Mouse (Mus musculus) kidney, adult 9 months (tissue): ENCODE measurements around the gene Gm28305.
A peak's percentile ranks its signal among the peaks of the same experiment; 100 is the strongest.

ENCODE experiments used
- DNase-seq: peaks from one replicate; pipeline ENCODE4 v3.0.0; 2022

Gene Gm28305

DNA sequence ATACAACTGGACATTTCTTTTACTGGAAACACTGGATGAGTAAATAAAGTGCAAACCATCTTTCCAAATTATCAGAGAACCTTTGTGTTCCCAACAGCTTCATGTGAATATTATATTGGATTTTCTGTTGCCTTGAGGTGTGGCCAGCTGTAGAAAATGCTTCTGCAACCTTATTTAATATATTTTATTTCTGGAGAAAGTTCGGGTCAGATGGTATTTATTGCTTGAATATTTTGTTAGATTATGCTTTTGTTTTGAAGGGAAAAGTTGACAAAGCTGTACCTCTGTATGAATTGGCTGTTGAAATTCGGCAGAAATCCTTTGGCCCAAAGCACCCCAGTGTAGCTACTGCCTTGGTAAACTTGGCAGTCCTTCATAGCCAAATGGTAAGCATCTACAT is at the start of gene Gm28305:
Gene Gm28305 (plus strand): TSS at position 301 of the 400 bp plus-strand sequence.
- DNase-seq: no peak

DNA sequence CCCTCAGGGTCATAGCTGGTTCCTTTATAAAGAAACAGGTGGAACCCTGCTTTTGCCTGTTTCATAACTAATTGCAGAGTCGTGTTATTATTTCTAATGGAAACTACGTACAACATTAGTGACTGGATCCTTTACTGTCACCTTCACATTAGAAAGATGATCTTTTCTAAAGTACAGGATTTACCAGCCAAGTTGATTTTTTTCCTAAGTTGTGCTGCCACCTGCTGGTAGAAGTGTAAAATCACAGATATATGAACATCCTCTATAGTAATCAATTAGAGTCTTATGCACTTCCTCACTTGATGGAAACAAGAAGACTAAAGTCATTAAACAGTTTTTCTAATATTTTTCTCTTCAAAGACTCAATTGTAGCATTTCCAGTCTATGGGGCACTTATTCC is 44.0 kb upstream of the Gm28305 start:
- peak; percentile 34 for DNase-seq

DNA sequence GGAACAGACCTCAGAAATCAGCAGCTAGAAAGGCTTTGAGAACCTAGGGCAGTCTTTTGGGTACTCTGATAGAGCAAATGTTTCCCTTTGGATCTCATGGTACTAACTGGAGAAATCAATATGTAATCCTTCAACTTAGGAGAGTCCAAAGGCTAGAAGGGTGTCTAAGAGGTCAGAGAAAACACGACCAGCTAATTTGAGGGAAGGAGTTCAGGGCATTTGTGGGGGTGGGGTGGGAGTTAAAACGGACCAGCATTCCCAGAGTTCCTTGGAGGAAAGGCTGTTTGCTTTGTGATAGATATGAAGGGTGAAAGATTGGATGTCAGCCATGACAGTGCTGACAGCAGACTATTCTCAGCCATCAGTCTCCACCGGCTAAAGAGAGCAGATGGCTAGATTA is 39.9 kb upstream of the Gm28305 start:
- peak; percentile 88 for DNase-seq

DNA sequence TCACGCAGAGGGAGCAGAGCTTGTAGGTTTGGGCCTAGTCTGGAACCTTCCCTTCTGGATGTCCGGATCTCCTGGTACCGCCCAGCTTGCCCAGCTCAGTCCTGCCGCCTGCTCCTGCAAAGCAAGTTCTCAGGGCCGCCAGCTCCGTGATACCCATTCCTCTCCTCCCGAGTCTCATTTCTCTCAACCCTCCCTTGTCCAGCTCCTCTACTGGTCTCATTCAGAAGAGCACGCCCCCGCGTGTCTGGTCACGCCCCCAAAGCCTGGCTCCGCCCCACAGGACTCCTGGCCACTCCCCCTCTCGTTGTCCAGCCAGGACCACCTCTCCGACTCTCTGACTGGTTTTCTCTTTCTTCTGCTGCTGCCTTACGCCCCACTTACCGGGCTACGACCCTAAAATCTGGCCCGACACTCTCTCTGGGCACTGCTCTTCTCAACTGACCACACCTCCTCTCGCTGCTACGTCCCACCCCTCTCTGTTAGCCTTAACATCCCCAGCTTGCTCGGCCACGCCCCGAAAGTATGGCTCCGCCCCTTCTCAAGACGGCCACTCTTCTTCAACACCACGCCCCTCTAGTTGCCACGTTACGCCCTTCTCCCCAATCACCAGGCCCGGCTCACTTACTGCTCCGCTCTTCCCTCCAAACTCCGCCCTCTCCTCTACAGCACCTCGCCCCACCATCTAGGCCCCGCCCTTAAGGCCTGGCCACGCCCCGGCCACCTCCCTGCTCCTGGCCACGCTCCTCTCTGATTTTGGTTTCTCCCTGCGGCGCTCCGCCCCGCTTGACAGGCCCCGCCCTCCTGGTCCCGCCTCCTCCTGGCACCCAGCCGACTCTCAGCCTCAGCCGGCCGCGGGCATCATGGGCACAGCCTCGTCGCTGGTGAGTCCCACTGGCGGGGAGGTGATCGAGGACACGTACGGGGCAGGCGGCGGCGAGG is 38.3 kb upstream of the Gm28305 start, which contains the start of gene Nphp3:
Gene Nphp3 (plus strand): TSS at position 624 of the 939 bp plus-strand sequence.
- peak; percentile 100 for DNase-seq

DNA sequence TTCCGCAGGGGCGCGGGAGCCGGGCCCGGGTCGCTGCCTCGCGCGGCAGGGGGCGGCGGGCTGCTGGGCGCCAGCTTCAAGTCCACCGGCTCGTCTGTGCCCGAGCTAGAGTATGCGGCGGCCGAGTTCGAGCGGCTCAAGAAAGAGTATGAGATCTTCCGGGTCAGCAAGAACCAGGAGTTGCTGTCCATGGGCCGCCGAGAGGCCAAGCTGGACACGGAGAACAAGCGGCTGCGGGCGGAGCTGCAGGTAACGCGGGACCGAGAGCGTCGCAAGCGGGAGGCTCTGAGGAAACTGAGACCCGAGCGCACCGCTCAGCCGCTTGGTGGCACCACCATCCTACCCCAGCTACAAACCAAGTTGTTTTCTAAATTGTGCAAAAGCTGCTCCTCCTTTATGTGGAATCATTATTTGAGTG is 37.5 kb upstream of the Gm28305 start:
- DNase-seq: peak; percentile 76

DNA sequence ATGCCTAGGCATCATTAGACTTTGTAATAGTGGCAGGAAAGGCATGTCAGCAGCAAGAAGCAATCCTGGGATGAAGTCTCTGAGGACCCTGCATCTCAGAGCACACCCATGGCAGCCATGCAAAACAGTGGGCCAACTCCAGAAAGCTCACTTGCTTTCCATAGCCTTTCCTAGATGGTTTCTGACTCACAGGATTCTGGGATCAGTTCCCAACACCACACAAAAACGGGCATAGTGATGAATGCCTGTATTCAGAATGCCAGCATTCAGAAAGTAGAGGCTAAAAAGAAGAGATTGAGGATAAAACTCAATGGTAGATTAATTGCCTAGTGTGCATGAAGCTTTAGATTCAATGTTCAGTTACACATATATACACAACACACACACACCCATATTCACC is 25.9 kb upstream of the Gm28305 start:
- DNase-seq: no peak

DNA sequence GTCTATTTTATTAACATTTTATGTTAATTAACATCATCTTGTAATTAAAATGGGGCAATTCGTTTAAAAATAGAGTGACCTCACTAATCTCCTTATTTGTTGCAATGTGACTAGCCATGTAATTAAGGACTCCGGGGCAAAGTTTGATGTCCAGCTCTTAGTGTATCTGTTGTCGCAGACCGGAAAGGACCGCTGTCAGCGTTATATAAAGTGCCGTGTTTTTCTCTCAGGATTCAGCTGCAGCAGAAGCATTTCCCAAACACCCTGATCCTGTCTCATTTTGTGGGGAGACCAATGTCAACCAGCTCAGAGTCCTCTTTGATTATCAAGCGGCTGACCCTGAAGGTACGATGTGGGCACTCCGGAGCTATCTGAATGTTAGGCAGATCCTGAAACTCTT is 19.4 kb upstream of the Gm28305 start:
- DNase-seq: peak; percentile 52

DNA sequence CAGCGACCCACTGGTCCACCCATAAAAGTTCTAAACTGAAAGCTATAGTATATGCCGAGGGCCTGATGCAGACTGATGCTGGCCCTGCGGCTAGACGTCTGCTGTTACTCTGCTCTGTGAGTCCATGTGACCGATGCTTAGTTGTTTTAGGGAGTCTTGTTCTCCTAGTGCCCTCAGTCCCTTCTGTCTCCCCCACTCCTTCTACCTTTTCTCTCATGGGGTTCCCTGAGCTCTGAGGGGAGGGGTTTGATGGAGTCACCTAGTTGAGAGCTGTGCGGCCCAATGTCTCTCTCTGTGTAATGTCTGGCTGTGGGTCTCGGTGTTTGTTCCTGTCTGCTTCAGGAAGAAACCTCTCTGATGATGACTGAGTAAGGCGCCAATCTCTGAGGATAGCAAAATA is 13.3 kb upstream of the Gm28305 start:
- no peak for DNase-seq

DNA sequence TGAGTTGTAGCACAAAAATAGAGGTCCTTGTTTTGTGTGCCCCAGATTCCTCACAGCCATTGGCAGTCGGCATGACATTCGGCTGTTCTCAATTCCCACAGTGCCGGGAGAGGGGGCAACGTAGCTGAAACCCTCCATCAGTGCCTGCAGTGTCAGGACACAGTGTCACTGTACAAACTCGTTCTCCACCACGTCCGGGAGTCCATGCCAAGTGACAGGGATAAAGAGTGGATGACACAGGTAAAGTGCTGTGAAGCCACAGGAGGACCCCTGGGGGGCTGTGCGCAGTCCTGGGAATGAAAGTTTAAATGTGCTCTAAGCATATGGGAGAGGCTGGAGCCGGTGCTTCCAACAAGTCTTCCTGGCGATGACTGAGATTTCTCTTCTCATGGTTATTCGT is 10.6 kb upstream of the Gm28305 start:
- DNase-seq: no peak

DNA sequence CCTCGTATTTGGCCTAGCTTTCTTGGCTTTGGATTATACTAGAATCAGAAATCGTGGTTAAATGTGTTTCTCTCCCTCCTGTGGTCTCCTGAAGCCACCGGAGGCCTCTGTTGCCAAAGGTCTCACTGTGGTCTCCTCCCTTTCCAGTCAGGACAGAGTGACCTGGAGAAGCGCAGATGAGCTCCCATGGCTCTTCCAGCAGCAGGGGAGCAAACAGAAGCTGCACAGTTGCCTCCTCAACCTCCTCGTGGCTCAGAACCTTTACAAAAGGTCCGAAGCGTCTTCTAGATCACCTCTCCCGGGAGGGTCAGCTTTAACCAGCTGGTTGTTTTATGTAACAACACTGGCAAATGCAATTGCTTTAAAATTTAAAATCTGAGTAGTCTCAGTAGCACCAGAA is 6.2 kb upstream of the Gm28305 start:
- DNase-seq: no peak

DNA sequence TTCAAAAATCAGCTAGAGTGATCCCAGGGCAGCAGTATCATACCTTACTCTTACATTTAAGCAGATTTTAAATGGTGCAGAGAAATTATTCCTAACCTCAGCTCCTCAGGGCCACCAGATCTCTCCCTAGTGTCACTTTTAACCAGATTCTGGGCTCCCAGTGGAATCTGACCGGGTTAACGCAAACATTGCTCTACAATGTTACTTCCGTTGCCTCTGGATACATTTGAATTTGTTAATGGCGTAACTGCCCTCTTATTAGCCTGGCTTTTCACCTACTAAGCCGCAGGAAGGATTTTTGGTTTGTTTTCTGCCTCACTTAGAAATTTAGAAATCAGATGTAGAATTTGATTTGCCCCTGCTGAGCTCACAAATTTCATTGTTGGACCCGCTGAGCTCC is 5.7 kb upstream of the Gm28305 start:
- DNase-seq: no peak

DNA sequence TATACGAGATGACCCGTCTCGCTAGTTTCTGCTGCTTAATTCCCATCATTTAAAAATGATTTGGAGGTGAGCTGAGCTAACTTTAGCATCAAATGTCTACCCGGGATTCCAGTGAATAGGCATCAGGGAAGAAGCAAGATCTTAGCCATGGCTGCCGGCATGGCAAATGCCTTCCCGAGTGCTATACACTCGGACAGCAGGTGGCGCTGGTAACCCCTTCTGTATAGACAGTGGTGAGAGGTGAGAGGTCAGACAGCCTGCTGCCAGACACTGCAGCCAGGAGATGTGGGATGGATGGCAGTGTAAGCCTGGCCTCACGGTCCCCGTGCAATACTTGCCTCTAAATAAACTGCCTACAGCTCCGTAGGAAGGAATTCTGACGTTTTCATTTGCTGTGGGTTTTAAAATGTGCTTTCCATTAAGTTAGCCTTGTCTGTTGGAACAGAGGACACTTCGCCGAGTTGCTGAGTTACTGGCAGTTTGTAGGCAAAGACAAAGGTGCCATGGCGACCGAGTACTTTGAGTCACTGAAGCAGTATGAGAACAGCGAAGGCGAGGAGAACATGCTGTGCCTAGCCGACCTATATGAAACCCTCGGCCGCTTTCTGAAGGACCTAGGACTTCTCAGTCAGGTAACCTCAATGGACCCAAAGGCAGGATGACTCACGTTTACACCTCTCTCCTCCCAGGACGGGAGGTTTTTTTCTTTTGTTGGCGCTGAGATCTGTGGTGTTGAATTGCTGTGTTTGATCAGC is 5.0 kb upstream of the Gm28305 start:
- peak; percentile 80 for DNase-seq

DNA sequence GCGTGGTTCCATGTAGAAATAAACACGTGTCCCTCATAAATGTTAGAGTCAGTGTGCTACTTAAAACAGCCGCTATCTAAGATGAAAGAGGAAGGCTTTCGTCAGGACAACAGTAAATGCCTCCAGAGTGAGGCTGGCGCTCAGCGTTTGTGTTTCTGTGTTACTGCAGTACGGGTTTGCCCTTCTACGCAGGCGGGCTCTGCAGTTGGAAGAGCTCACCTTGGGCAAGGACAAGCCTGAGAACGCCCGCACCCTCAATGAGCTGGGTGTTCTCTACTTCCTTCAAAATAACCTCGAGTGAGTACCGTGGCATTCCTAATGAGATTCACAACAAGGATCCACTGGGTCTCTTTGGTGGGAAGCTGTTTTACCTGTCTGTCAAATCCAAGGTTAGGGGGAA is 2.2 kb upstream of the Gm28305 start:
- DNase-seq: no peak

DNA sequence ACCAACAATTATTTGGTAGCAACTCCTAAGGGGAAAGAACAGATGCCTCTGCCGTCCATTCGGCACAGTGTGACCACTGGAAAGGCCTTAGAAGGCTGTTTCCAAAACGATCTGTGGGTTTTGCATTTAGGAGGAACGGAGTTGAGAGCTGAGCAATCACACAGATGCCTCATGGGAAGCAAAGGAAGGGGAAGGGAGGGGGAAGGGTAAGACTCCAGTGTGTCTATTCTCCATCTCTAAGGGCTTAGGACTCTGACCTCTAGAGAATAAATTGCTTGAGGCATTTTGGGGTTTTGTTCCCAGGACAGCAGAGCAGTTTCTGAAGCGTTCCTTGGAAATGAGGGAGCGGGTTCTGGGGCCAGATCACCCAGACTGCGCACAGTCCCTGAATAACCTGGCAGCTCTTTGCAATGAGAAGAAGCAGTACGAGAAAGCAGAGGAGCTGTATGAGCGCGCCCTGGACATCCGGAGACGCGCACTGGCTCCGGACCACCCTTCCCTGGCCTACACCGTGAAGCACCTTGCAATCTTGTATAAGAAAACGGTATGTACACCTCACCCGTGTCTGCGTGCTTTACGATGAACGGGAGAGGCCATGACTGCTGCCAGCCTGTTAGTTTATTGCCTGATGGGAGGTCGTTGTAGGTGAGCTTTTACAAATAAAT is 1.3 kb upstream of the Gm28305 start:
- DNase-seq: no peak

DNA sequence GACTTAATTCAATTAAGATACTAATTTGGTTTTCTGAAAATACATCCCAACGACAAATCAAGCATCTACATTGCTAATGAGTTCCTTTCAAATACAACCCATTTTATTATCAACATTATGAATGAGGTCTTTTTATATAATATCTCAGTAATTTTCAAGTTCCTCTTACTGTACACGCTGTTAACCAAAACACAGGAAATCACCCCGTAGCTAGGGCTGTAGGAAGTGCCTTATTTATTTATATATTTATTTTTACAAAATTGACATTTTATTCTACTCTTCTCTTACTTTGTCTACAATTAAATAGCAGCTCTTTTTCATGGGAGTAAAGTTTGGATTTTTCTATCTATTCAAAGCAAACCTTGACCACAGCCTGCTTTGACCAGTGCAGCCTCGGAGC is 720 bp upstream of the Gm28305 start:
- DNase-seq: no peak

DNA sequence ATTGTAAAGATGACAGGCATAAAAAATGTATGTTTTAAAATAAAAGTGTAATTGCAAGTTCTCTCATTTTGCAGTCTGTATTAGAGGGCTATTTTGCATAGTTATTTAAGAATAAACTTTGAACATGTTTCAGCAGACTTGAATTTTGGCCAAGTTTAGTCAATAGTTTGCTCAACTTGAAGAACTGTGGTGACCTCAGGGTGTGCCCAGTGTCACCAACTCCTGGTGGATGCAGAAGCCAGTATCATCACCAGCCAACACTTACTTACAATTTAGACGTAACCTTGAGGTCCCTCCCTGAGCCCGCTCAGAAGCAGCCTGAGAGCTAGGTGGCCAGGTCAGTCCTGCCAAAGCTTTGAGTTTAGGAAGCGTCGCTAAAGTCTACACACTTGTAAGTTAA is 3.2 kb downstream of the Gm28305 start:
- DNase-seq: peak; percentile 78

DNA sequence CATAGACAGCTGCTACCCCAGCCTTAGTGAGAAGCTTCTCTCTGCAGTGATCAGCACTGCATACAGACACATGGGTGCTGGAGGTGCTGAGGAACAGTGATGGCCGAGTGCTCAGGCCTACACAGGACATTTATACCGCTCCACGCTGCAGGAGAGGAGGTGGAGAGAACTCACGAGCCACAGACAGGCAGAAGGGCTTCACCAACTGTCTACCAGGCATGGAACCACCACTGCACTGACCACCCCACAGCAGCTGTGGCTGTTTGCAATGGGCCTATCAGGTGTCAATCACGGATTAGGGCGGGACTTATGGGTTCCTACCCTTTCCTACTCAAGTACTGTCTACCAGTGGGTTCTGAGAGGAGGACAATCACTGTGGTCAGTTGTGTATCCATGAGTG is 10.6 kb downstream of the Gm28305 start:
- DNase-seq: no peak

DNA sequence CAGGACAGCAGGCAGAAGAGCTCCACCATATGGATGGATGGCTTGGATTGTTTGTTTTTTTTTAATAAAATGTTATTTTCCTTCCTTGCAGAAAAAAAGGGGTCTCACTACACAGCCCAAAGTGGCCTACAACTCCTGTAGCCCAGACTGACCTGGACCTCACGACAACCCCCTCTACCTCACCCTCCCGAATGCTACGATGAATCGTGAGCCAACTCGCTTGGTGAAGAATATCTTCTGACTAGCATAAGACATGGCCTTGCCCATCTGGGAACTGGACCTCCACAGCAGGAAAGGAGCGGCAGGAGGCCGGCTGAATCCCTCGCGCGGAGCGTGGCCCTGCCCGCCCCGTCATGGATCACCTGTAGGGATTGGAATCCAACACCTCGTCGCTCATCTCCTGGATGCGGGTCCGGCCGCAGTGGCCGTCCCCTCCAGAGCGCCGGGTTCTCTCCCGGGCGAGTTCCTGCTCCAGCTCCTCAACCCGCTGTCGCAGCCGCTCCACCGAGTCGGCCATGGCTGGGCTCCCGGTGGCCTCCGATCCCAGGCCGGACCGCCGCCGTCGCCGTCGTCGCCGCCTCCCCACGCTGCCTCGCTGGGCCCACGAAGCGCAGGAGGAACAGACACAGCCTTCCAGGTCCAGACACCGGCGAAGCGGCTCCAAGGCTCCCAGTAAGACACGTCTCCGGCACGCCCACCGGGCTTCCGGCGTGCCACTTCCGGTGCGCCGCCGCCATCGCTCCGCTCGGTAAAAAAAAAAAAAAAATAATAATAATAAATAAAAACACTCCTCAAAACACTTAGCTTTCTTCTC is 22.2 kb downstream of the Gm28305 start, which contains the start of gene Uba5:
Gene Uba5 (minus strand): TSS at position 705 of the 814 bp plus-strand sequence.
- DNase-seq: peak; percentile 19

DNA sequence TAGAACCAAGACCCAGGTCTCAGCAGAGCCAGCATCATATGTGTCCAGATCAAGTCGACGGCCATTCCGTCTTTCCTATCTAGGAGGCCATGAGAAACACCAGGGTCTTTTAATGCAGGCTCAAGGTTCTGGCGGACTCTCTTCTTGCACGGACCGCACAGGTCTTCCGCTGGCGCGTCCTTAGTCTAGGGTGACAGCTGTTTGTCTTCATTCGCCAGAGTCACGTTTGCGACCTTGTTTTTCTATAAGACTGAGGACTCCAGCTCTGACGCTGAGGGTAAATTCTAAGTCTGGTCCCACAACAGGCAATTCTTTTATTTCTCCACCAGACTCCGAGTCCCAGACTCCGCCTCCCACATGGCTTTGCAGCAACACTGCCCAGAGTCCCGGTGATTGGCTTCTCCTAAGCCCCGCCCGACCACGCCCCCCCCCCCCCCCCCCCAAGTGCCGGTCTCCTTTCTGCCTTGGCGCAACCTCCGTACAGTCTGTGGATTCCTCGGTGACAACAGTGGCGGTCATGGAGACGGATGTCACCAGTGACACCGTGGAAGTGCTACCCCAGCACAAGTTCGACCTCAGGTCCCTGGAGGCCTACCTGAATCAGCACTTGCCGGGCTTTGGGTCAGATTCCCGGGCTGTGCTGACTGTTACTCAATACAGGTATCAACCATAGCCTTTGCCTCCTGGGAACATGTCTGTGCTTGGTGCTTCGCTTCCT is 22.9 kb downstream of the Gm28305 start, which contains the start of gene Acad11:
Gene Acad11 (plus strand): TSS at position 134 of the 718 bp plus-strand sequence.
- DNase-seq: peak; percentile 92

DNA sequence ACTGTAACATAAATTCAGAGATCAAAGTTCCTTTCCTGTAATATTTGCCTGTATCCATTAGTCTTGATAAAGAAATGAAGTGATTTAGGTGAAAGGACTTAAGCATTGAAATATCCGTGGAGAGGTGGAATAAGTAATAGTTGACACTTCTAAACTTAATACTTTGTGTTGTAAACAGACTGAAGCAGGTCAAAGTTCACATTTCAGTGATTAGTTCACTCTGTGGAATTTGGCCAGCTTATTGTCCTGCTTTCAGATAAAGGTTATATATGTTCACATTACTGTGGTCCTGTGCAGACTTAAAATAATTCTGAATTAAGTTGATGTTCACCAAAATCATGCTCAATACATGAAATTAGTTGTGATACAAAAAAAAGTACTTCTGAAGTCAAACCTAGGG is 24.1 kb downstream of the Gm28305 start:
- DNase-seq: peak; percentile 52

DNA sequence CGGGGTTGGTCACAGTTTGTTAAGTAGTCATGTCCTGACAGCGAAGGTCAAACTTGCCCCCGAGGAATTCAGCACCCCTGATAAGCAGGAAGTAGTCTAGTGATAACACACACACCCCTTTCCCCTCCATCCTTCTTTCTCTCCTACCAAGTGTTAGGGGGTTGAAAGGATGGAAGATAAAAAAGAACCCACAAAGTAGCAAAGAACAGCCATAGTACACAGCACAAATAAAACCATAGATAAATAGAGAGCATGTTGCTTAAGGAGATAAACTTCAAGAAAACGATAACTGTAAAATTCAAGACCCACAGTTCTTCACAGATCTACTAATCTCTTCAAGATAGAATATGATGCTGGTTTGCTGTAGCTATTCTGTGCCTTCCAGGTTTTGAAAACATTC is 29.8 kb downstream of the Gm28305 start:
- no peak for DNase-seq
